Mouse (Mus musculus): ENCODE data around the gene Cx3cr1. TPM values are rescaled to one million over a fixed set of nuclear protein-coding genes. Genes with fewer than 3 reads are reported as not detected.

The Cx3cr1 gene
- polyA plus RNA-seq, 1 experiment from 2014 or later: 3.9 TPM

GRCm38 (mm10) chr9:119893881-119894280 lies 175.8 kb downstream of the Cx3cr1 start:
- peak overlapping the region; percentile 62; the same call in 1 of the 2 replicates for H3K4me2 ChIP-seq (ENCODE audit: low read depth, low read length, severe bottlenecking)

DNA sequence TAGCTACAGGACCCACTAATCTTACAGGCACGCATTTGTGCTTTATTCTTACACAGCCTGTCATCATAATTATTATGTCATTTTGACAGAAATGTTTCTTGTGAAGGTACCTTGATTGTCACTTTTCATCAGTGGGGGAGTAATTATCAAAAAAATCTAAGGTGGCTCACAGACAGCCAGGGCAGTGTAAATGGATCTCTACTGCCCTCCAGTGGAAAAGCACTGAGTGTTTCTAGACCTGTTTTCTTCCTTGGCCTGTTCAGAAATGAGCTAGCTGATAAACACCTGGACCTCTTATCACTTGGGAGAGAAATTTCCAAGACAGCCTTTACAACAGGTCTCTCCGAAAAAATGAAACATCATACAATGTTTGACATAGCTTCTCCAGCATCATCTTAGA lies 179.0 kb downstream of the Cx3cr1 start:
- WGBS: 38% methylated on average over 2 of the region's 2 CpGs
- DNase-seq (ENCODE audit: low spot score): peak; percentile 63

More at GRCm38 (mm10) chr9:119893881-119894280, 175.8 kb downstream of the Cx3cr1 start:
- Histone ChIP-seq H3K27ac (ENCODE audit: low read depth, low read length) (no peak overlapping the region), H3K4me3 (ENCODE audit: low read depth, low read length) (no peak overlapping the region), H3K36me3 (ENCODE audit: control insufficient read depth, insufficient read depth, low read length) (no peaks in the 10 kb centered on the region), H3K4me1 (replicated peaks; ENCODE audit: control insufficient read depth, insufficient read depth, low read length) (peaks cover 15% of the 10 kb centered on the region), H3K27me3 (ENCODE audit: control insufficient read depth, insufficient read depth, low read length) (no peaks in the 10 kb centered on the region), H3K9me3 (ENCODE audit: control insufficient read depth, low read length) (no peaks in the 10 kb centered on the region), H3K9ac (ENCODE audit: low read length) (peak overlapping the region; percentile 82)
- ATAC-seq (replicated peaks; ENCODE audit: low FRiP score): no peak
- WGBS: 81% methylated on average over 5 of the region's 5 CpGs
- no peak for DNase-seq (ENCODE audit: low spot score)

DNA sequence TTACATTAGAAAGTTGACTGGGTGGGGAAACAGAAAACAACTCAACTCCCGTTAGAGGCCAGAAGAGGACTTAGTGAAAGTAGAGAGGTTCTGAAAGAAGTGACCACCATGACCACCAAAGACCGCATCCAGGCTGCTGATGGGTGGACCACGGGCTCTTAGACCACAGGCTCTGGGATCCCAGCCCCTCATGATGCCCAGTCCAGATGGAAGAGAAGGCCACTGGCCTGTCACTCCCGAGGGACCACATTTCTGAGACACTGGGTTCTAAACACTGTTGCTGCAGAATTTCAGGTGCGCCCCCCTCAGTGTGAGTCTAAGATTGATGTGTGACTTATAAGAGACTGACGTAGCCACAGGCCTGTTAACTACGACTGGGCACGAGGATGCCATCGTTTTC lies 180.2 kb downstream of the Cx3cr1 start:
- DNase-seq (ENCODE audit: low spot score) (peak; percentile 59), ATAC-seq (replicated peaks; ENCODE audit: low FRiP score) (peak; percentile 22)
- H3K4me2 ChIP-seq (ENCODE audit: low read depth, low read length, severe bottlenecking): peak overlapping the region; percentile 24; the same call in 1 of the 2 replicates
- no peaks in the 10 kb centered on the region for H3K9me3 ChIP-seq (ENCODE audit: control insufficient read depth, low read length)
- H3K4me1 ChIP-seq (replicated peaks; ENCODE audit: control insufficient read depth, insufficient read depth, low read length): peaks cover 15% of the 10 kb centered on the region
- no peaks in the 10 kb centered on the region for H3K27me3 ChIP-seq (ENCODE audit: control insufficient read depth, insufficient read depth, low read length)
- no peaks in the 10 kb centered on the region for H3K36me3 ChIP-seq (ENCODE audit: control insufficient read depth, insufficient read depth, low read length)
- H3K9ac ChIP-seq (ENCODE audit: low read length): peak overlapping the region; percentile 37; the same call in 1 of the 2 replicates
- peak overlapping the region; percentile 94 for H3K27ac ChIP-seq (ENCODE audit: low read depth, low read length)
- H3K4me3 ChIP-seq (ENCODE audit: low read depth, low read length): no peak overlapping the region
- 52% methylated on average over 9 of the region's 9 CpGs for WGBS

More for the DNA sequence above, 179.0 kb downstream of the Cx3cr1 start:
- no peak overlapping the region for H3K27ac ChIP-seq (ENCODE audit: low read depth, low read length)
- peaks cover 19% of the 10 kb centered on the region for H3K4me1 ChIP-seq (replicated peaks; ENCODE audit: control insufficient read depth, insufficient read depth, low read length)
- H3K27me3 ChIP-seq (ENCODE audit: control insufficient read depth, insufficient read depth, low read length): no peaks in the 10 kb centered on the region
- no peak overlapping the region for H3K9ac ChIP-seq (ENCODE audit: low read length)
- H3K4me2 ChIP-seq (ENCODE audit: low read depth, low read length, severe bottlenecking): no peak overlapping the region
- no peaks in the 10 kb centered on the region for H3K36me3 ChIP-seq (ENCODE audit: control insufficient read depth, insufficient read depth, low read length)
- no peaks in the 10 kb centered on the region for H3K9me3 ChIP-seq (ENCODE audit: control insufficient read depth, low read length)
- no peak overlapping the region for H3K4me3 ChIP-seq (ENCODE audit: low read depth, low read length)
- no peak for ATAC-seq (replicated peaks; ENCODE audit: low FRiP score)

GRCm38 (mm10) chr9:119888843-119889246 lies 180.8 kb downstream of the Cx3cr1 start:
- H3K4me1 ChIP-seq (replicated peaks; ENCODE audit: control insufficient read depth, insufficient read depth, low read length): peaks cover 15% of the 10 kb centered on the region
- no peaks in the 10 kb centered on the region for H3K36me3 ChIP-seq (ENCODE audit: control insufficient read depth, insufficient read depth, low read length)
- peak; percentile 92 for ATAC-seq (replicated peaks; ENCODE audit: low FRiP score)
- 19% methylated on average over 2 of the region's 2 CpGs for WGBS
- peak overlapping the region; percentile 94 for H3K27ac ChIP-seq (ENCODE audit: low read depth, low read length)
- no peaks in the 10 kb centered on the region for H3K9me3 ChIP-seq (ENCODE audit: control insufficient read depth, low read length)
- H3K4me3 ChIP-seq (ENCODE audit: low read depth, low read length): no peak overlapping the region
- H3K4me2 ChIP-seq (ENCODE audit: low read depth, low read length, severe bottlenecking): no peak overlapping the region
- no peak overlapping the region; the same call in 1 of the 2 replicates for H3K9ac ChIP-seq (ENCODE audit: low read length)
- no peaks in the 10 kb centered on the region for H3K27me3 ChIP-seq (ENCODE audit: control insufficient read depth, insufficient read depth, low read length)
- DNase-seq (ENCODE audit: low spot score): peak; percentile 91

DNA sequence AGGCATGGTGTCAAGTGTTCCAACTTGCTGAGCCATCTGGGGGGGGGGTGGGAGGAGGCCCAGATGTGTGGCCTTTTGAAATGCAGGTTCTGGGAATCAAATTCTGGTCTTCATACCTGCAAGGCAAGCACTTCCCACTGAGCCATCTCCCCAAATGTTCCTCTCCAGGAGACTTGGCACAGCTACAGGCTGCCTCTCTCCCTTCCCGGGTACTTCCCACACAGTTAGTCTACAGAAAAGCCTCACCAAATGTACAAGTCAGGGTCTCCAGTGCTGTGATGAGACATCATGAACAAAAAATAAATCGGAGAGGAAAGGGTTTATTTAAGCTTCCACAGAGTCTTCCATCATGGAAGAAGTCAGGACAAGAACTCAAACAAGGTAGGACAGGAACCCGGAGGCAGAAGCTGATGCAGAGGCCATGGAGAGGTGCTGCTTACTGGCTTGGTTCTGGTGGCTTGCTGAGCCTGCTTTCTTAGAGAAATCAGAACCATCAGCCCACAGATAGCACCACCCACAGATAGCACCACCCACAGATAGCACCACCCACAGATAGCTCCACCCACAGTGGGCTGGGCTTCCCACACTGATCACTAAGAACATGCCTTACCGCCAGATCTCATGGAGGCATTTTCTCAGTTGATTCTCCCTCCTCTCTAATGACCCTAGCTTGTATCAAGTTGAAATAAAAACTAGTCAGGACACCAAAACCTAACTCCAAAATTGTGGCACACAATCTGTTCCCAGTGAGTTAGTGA lies 182.4 kb downstream of the Cx3cr1 start:
- Histone ChIP-seq H3K4me1 (replicated peaks; ENCODE audit: control insufficient read depth, insufficient read depth, low read length) (peaks cover 15% of the 10 kb centered on the region), H3K9ac (ENCODE audit: low read length) (no peak overlapping the region), H3K4me2 (ENCODE audit: low read depth, low read length, severe bottlenecking) (no peak overlapping the region), H3K9me3 (ENCODE audit: control insufficient read depth, low read length) (no peaks in the 10 kb centered on the region), H3K36me3 (ENCODE audit: control insufficient read depth, insufficient read depth, low read length) (no peaks in the 10 kb centered on the region), H3K27me3 (ENCODE audit: control insufficient read depth, insufficient read depth, low read length) (no peaks in the 10 kb centered on the region), H3K4me3 (ENCODE audit: low read depth, low read length) (no peak overlapping the region), H3K27ac (ENCODE audit: low read depth, low read length) (no peak overlapping the region)
- DNase-seq (ENCODE audit: low spot score) (peak; percentile 25), ATAC-seq (replicated peaks; ENCODE audit: low FRiP score) (no peak)
- WGBS: 85% methylated on average over 4 of the region's 4 CpGs

GRCm38 (mm10) chr9:119854170-119854569 lies 215.5 kb downstream of the Cx3cr1 start:
- WGBS: 68% methylated on average over 8 of the region's 8 CpGs
- peaks cover 3% of the 10 kb centered on the region; the same call in 1 of the 2 replicates for H3K9me3 ChIP-seq (ENCODE audit: control insufficient read depth, low read length)
- H3K9ac ChIP-seq (ENCODE audit: low read length): no peak overlapping the region
- peaks cover 4% of the 10 kb centered on the region; the same call in 1 of the 2 replicates for H3K4me1 ChIP-seq (replicated peaks; ENCODE audit: control insufficient read depth, insufficient read depth, low read length)
- H3K27me3 ChIP-seq (ENCODE audit: control insufficient read depth, insufficient read depth, low read length): no peaks in the 10 kb centered on the region
- DNase-seq (ENCODE audit: low spot score) (no peak), ATAC-seq (replicated peaks; ENCODE audit: low FRiP score) (no peak)
- no peak overlapping the region for H3K4me3 ChIP-seq (ENCODE audit: low read depth, low read length)
- H3K27ac ChIP-seq (ENCODE audit: low read depth, low read length): no peak overlapping the region
- no peak overlapping the region for H3K4me2 ChIP-seq (ENCODE audit: low read depth, low read length, severe bottlenecking)
- no peaks in the 10 kb centered on the region for H3K36me3 ChIP-seq (ENCODE audit: control insufficient read depth, insufficient read depth, low read length)

GRCm38 (mm10) chr9:119853071-119853846 lies 216.4 kb downstream of the Cx3cr1 start:
- DNase-seq (ENCODE audit: low spot score): peak; percentile 38
- Histone ChIP-seq H3K36me3 (ENCODE audit: control insufficient read depth, insufficient read depth, low read length) (no peaks in the 10 kb centered on the region), H3K9me3 (ENCODE audit: control insufficient read depth, low read length) (peaks cover 3% of the 10 kb centered on the region; the same call in 1 of the 2 replicates), H3K4me2 (ENCODE audit: low read depth, low read length, severe bottlenecking) (no peak overlapping the region), H3K9ac (ENCODE audit: low read length) (no peak overlapping the region), H3K27ac (ENCODE audit: low read depth, low read length) (no peak overlapping the region), H3K27me3 (ENCODE audit: control insufficient read depth, insufficient read depth, low read length) (no peaks in the 10 kb centered on the region; the same call in 1 of the 2 replicates), H3K4me3 (ENCODE audit: low read depth, low read length) (no peak overlapping the region), H3K4me1 (replicated peaks; ENCODE audit: control insufficient read depth, insufficient read depth, low read length) (peaks cover 9% of the 10 kb centered on the region; the same call in 1 of the 2 replicates)
- 85% methylated on average over 2 of the region's 2 CpGs for WGBS
- no peak for ATAC-seq (replicated peaks; ENCODE audit: low FRiP score)

DNA sequence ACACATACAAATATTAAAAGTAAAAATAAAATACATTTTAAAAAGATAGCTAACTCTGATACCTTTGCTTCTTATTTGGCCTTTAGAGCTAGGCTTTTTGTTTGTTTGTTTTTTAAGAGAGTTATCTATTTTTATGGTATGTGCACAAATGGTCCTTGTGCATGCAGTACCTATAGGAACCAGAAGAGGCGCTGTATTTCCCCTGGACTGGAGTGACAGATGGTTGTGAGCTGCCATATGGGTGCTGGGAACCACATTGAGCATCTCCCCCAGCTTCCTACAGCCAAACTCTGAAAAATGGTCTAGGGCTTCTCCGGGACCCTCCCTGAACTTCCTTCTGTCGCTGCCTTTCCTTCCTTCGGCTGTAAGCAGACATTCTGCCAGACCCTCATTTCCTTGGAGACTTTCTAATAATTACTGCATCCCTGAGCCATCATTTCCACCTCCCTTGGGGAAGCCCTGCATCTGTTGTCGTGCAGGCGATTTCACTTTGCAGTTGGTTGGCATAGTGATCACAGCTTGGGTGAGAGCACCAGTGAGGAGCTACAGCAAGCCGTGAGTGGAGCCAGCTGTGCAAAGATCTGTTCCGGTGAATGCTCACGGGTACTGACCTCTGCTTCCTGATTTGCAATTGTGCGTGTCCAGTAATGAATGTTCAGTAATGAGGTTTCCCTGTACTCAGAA lies 217.2 kb downstream of the Cx3cr1 start:
- H3K36me3 ChIP-seq (ENCODE audit: control insufficient read depth, insufficient read depth, low read length): no peaks in the 10 kb centered on the region
- ATAC-seq (replicated peaks; ENCODE audit: low FRiP score) (no peak), DNase-seq (ENCODE audit: low spot score) (peak; percentile 44)
- peaks cover 9% of the 10 kb centered on the region; the same call in 1 of the 2 replicates for H3K4me1 ChIP-seq (replicated peaks; ENCODE audit: control insufficient read depth, insufficient read depth, low read length)
- no peak overlapping the region for H3K4me2 ChIP-seq (ENCODE audit: low read depth, low read length, severe bottlenecking)
- 81% methylated on average over 10 of the region's 10 CpGs for WGBS
- no peak overlapping the region for H3K9ac ChIP-seq (ENCODE audit: low read length)
- H3K27ac ChIP-seq (ENCODE audit: low read depth, low read length): no peak overlapping the region
- H3K9me3 ChIP-seq (ENCODE audit: control insufficient read depth, low read length): peaks cover 3% of the 10 kb centered on the region; the same call in 1 of the 2 replicates
- no peaks in the 10 kb centered on the region; the same call in 1 of the 2 replicates for H3K27me3 ChIP-seq (ENCODE audit: control insufficient read depth, insufficient read depth, low read length)
- H3K4me3 ChIP-seq (ENCODE audit: low read depth, low read length): no peak overlapping the region
